Mouse (Mus musculus) adrenal gland, postnatal 10 days (tissue): ENCODE results near the gene Gtf3c5. TPM values are rescaled to one million over a fixed set of nuclear protein-coding genes. Genes with fewer than 3 reads are reported as not detected.

Source experiments
- DNase-seq: peaks from one replicate; pipeline ENCODE4 v3.0.0; 2021; ENCODE audit warnings: mixed read lengths
- total RNA-seq, 2 experiments: library from RNA; stranded (reverse); gene quantifications; 2 replicates each; pipeline ENCODE4 v1.2.3; 2021

Gtf3c5 gene
- total RNA-seq, 2 experiments from 2014 or later, result 15.5 to 21.5 TPM

DNA sequence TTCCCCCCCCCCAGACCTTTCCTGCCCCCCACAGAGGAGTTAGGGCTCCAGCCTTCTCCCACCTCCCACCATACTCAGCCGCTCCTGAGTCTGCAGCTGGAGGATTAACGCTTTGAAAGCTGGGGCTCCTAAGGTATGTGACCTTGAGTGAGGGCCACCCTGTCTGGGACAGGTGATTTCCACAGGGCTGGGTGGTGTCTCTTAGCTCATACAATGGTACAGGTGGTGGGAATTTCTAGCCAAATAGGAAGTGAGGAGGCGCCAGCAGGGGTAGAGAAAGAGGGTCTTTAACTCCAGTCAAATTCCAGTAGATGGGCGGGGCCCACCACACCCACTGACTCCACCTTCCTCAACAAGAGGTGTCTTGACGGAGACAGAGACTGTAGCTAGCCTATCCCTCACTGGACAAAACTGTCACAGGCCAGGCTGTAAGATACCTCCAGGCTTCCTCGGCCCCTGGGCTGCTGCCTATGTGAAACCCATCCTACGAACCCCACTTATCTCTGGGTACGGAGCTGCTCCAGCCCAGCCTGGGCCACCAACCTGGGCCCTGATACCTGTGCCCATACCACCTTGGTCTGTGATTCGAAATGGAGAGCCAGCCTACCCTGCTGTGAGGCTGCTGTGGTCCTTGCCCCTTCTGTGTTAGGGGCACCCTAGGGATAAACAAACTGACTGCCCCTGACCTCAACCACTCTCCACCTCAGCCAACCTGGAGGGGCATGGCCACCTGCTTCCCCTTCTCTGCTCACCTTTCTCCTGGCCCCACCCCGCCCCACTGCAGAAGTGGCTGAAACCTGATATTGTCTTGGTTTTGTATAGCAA lies 24.0 kb upstream of the Gtf3c5 start:
- no peak for DNase-seq

DNA sequence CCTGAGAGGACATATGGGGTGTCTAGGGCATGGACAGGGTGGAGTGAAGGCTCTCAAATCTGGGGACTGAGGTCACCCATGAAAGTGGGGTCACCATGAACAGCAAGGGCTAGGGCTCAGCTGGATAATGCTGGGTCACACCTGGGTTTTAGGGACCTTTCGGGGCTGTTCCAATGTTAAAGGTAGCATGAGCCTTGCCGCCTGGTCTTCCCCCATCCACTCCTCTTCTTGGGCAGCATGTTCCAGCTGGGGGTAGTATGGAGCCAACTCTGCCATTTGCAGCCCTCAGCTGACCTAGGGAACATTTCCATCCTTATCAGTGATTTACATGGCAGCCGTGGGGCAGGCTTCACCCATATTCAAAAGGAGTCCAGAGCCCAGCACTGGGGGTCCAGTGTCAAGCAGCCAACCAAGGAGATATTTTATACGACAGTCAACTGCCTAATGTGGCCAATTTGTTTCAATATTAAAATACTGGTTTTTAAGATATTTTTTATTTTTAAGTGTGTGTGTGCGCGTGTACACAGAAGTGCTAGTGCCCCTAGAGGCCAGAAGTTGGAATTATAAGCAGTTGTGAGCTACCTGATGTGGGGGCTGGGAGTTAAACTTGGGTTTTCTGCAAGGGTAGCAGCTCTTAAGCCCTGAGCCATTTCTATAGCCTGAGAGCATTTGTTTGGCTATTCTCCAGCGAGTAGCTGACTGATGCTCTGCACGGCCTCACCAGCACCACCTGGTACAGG lies 23.2 kb upstream of the Gtf3c5 start:
- DNase-seq, result no peak

DNA sequence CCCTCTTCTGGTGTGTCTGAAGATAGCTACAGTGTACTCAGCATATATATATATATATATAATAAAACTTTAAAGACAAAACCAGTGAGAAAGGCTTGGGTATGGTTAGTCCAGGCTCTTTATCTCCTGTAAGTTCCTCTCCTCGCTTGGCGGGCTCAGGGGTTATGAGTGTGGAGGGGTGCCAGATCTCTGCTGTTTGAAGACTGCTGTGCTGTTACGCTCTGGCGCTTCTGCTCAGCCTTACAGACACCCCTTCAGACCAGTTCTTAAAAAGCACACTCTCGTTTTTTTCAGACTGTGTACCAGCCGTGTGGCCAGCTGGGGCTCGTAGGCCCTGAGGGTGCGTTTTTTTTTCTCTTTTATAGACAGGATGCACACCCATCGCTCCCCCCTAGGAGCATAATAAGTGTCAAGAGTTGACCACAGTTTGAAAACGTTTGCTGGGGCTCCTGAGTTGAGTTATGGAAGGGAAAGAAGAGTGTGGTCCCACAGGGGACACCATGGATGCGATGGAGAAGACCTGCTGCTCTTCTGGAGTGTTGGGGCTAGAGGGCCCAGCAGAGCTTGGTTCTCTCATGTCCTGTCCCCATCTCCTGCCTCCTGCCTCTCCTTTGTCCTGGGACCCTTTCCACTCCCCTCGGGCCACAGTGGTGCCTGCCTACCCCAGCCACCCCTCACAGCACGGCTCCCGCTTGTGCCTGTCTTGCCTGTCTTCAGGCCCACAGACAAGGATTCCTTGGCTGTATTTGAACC lies 22.4 kb upstream of the Gtf3c5 start:
- DNase-seq, result no peak

DNA sequence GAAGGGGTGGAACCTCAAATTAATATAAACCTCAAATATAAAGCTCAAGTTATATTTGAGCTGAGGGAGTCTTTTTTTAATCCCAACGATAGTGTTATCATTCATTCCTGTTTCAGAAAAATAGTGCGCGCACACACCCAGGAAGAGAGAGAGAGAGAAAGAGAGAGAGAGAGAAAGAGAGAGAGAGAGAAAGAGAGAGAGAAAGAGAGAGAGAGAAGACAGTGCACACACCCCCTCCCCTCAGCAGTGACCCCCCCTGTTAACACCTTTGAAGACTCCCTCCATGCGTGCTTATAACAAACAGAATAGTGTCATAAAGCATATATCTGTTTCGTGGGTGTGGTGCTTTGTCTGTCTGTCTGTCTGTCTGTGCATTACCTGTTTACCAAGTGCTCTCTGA lies 20.0 kb upstream of the Gtf3c5 start:
- DNase-seq, result no peak

DNA sequence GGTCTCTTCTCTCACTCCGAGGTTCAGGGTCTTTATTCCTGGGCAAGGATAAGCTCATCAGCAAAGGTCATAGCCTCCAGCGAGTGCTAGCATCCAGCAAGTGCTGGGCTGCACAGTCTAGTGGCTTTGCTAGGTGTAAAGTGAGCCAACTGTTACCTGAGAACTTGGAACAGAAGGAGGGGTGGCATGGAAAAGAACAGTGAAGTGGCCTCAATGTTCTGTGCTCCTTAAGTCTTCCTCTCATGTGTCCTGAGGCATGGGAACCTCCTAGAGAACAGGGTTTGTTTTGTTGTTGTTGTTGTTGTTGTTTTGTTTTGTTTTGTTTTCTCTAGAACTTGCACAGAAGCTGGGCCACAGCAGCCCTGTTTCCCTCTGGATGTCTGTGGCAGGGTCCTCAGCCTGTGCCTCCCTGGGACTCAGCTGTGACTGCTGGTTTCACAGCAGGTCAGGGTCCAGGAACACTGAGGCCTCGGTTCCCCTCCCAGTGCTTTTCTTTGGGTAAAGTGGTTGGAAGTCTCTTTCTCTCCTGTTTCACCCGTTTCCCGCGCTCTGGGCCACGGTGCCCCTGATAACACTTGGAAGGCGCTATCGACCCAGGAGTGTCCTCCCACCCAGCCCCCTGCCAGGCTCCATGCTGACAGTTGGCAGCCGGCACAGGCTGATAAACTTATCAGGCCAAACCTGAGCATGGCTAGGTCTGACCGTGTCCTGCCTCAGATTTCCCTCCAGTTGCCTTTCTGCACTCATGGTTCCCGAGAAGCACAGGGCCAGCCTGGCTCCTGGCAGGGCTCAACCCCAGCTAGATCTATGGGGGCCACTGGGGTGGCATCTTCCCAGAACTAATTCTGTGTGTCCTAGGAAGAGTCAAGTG lies 18.4 kb upstream of the Gtf3c5 start:
- no peak for DNase-seq

DNA sequence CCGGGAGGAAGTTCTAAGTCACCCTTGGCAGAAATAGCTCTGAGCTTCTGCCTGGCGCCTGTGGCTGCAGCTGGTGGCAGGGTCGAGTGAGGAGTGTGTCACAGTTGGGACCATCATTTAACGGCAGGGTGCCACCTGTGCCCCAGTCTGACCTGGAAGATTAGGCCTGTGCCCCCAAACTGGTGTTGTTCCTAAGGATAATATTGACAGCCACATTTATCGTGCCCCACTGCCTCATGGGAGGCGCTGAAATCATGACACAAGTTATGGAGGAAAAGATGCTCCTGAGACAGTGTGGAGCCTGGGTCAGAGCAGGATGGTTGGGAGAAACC lies 16.0 kb upstream of the Gtf3c5 start:
- no peak for DNase-seq

DNA sequence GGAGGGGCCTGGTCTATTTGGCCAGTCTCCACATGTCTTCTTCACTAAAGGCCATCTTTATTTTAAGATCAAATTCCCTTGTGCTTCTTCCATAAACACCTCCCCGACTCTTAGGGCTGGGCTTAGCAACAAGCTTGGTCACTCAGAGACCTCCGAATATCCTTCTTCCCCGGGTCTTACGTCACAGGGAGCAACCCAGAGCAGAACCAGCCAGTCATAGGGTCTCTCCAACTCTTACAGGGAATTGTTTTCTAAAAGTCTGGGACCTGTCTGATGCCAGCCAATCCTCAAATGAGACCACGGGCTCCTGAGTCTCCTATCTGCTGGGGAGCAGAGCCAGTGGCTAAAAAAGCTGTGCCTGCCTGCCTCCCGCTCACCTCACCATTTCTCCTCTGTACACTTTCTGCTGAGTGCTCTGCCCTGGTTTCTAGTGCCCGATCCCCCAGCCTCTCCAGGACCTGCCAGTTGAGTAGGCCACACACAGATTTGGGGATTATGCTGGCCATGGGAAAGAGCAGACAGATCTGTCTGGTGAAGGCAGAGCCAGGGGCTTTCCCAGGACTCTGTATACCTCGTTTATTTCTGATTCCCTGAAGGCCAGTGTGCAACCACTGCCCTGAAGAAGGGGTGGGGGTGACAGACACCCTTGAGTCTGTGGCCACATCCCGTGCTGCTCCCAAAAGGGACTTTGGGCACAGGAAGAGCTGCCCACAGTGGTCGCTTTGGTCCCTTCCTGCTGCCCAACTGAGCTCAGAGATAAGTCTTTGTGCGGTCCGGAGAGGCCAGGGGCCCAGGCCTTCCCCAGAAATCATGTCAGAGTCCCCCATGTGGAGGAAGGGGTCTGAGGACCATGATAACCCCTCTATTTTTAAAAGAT lies 15.4 kb upstream of the Gtf3c5 start:
- no peak for DNase-seq

DNA sequence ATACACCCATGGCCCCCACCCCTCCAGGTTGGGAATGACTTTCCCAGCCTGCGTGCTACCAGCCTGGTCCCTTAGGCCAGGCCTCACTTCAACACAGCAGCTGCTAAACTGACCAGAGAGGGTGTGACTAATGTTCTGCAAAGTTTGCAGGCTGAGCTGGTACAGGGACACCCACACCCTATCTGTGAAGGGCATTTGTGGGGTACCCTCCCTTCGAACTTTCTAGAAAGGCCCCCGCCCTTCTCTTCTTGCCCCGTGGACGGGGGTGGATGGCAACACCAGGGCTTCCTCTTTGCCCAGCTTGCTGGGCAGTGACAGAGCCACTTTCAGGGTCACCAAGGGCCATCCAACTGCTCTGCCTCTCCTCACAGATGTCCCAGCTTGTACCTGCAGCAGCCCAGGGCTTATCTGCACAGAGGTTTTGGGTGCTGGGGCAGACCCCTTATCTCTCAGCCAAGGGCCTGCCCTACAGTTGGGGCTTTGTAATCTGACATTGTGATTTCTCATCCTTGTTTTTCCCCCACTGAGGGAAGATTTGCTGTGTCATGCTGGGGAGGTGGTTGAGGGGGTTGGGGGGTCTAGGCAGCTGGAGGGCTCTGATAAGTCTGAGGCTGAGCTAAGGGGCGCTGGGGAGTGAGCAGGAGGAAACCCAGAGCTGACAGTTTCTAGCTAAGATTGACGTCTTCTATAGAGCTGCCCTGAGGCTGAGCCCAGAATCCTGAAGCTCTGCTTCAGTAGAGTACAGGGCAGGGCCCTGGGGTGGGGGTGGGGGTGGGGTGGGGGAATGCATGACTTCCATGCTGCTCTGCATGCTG lies 14.4 kb upstream of the Gtf3c5 start:
- DNase-seq, result no peak

DNA sequence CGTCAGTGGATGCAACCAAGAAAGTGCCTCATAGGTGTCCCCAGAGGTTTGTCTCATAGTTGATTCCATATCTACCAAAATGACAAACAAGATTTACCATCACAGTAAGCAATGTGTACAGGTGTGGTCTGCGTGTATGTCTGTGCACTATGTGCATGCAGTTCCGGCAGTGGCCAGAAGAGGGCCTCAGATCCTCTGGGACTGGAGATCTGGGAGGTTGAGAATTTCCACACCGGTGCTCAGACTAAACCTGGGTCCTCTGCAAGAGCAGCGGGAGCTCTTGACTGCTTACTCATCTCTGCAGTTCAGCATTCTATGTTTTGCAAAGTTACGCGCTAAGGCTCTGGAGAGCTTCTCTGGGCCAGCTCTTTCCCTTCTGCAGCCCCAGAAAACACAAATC lies 13.4 kb upstream of the Gtf3c5 start:
- DNase-seq, result no peak

DNA sequence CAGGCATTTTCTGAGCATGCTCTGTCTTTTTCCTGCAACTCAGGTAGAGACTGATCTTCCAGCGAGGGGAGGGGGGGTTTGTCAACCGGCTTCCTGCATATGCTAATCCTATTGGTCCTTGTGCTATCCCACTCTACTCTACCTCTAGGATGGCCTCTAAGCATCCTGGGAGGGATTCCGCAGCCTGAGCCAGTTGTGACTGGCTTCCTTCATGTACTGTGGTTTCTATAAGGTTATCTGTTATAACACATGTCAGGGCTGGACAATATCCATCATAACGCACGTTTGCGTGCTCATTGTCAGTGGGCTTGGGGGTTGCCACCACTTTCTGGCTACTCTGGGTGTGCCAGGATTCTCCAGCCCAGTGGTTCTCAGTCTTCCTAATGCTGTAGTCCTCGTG lies 12.5 kb upstream of the Gtf3c5 start:
- no peak for DNase-seq

DNA sequence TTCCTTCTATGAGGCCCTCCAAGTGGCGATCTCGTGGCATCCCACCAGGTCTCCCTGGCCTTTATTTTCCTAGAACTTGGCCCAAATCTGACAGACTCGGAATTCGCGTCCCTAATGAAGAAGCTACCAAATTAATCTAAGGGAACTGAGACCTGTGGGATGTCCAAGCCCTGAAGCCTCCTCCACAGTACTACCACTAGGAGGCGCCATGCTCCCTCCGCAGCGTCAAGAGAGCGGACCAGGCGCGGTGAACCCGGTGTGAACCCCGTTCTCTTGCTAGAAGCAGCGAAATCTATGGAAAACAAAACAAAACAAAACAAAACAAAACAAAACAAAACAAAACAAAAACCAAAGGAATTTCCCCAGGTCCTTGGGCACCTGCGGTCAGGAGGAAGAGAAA lies 9.3 kb upstream of the Gtf3c5 start:
- DNase-seq, result peak; percentile 81

DNA sequence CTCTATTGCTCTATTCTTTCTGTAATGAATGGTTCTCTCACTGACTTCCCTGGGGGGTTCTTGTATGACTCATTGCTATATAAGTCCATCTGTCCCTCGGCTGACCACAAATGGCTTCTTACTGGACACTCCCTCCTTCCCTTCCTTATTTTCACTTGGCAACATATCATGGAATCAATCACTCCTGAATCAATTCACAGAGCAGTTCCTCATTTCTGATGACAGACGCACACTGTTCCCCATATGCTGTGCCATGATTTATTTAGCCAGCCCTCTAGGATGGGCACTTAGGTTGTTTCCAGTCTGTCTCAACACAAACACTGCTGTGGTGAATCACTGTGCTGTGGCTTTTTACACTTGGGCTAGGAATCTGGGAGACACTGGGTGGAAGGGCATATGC lies 7.9 kb upstream of the Gtf3c5 start:
- DNase-seq, result no peak

DNA sequence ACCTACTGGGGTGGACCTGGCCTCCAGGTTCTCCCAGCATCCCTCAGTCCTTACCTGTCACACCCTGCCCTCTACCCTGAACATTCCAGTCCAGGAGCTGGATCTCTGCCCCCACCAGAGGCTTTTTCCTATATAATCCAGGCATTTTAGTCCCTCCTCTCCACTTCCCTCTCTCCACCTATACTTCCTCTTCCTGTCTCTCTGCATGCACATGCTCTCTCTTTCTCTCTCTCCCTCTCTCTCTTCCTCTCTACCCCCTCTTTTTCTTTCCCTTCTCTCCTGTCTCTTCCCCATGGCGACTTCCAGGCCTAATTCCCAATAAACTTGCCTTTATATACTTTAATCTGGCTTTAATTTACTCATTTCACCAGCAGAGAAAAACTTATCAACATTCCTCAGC lies 5.0 kb upstream of the Gtf3c5 start:
- DNase-seq, result no peak

DNA sequence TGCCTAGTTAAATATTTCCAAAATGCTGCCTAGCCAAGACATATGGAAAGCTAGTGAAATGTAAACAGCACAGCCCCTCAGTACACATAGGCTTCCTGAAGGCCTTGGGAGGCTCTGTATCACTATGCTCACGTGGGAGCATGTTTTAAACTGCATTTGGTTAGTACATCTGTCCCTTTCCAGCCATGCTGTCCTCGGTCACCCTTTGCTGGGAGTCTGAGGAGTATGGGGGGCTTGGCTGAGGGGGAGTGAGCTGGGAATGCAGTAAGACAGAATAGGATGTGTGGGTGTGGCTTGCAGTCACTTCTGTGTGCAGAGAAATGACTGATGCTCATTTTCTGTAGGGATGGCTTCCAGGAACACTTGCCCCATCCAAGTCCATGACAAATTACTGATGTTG lies 2.2 kb upstream of the Gtf3c5 start:
- no peak for DNase-seq

DNA sequence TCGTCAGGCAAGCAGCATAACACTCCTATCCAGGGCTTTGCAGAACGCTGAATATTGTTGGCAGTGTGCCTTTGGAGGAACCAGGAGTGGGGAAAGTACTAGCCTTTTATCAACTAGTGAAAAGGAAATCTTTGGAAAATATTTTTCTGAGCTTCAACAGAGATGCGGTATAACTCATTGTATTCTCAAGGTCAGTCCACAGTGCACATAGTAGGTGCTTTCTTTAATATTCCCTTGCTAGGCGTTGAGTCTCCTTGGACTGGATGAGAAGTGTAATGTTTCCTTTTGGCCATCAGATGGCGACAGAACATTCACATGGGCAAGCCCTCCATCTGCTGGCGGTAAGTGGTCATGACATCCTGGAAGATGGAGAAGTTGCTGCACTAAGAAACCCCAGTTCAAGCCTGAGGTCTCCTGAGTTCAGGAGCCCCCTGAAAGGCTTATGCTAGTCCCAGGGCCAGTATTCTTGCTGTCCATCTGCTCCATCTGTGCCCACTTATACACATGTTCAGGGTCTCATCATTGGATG lies 1.6 kb upstream of the Gtf3c5 start:
- peak; percentile 82 for DNase-seq

DNA sequence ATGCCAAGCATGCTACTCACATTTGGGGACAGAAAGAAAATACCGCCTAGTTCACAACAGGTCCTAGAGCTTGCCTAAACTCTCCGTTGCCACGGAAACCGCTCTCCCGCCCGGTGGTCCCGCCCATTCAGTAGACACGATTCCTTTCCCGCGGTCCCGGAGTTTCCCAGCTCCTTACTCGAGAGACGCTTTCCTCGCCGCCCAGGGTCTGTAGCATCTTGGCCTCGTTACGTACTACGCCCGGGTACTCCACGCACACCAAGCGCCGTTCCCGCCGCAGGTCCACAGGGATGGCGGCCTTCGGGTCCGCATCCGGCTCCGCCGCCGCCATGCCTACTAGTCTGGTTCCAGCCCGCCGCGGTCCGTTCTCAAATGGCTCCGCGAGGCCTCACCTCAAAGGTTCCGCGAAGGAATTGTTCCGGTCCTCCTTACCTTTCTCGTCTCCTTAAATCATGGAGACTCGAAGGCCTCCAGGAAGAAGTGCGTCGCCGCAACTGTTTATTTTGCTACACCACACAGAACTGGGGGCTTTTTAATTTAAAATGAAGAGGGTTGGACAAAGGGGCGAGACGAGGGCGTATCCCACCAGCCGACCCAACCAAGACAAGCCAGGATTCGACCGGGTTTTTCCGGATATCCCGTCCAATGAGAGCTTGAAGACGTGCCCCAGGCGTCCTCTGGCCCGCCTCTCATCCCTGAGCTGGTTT lies 751 bp downstream of the Gtf3c5 start:
- DNase-seq, result peak; percentile 92

DNA sequence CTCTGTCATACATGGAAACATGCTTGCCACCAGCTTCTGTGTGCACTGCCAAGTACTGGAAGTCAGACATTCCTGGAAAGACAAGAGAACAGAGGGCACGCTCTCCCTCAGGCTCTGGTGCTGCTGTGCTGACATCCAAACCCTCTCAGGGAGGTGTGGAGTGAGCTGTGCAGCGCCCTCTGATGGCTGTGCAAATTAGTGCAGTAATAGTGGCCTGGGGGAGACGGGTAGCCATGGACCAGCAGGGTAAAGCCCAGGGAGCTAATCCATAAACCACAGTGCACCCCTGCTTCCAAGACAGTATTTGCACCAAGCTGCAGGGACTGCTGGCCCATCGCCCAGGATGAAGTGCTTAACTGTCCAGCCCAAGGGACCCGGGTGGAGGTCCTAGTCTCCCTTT lies 5.5 kb downstream of the Gtf3c5 start:
- peak; percentile 32 for DNase-seq

DNA sequence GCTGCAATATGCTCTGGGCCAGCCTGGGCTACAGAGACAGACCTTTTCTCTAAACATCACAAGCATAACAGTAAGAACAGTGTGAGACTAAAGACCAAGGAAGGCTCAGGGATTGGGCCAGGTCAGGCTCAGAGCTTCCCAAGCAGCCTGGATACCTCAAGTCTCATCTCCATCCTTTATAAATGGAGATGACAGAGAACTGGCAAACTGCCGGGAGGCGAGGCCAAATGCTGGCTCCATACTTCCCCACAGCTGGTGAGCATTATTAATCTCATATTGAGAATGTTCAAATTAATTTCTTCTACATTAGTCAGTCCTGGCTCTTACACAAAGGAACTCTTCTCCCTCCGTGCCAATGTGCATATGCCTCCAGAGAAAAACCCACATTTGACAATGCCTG lies 6.7 kb downstream of the Gtf3c5 start:
- no peak for DNase-seq

DNA sequence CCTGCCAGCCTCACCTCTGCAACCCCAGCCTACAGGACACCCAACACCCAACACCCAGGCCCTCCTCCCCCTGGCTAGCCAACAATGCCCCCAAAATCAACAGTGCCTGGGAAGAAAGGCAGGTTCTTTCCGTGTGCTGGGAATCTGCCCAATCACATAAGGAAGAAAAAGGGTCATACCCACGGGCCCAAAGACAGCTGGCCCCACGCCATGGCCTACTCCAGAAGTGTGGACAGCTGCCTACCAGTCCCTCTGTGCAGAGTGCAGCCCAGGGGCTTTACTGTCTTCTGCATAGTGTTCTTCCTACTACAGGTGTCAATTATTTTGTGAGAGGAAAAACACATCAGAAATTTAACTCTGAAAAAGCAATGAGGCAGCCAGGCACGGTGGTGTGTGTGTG lies 8.2 kb downstream of the Gtf3c5 start:
- no peak for DNase-seq
